Mouse (Mus musculus) lung, adult 2 months (tissue): ENCODE data around the gene Ebf4. TPM values are rescaled to one million over a fixed set of nuclear protein-coding genes. Genes with fewer than 3 reads are reported as not detected.

Experiments used
- DNase-seq: peaks from one replicate; pipeline ENCODE4 v3.0.0; 2022
- H3K4me1 ChIP-seq: fragments of 200-500 bp; 2 replicates; pipeline ENCODE4 v1.6.1; 2011; ENCODE audit warnings: low read length; ENCODE audit not compliant: control insufficient read depth, insufficient read depth
- H3K4me3 ChIP-seq: fragments of 200-500 bp; replicated peaks from 2 replicates; pipeline ENCODE3; 2011; ENCODE audit warnings: low read depth, mild to moderate bottlenecking, control low read depth, low read length; ENCODE audit errors: extremely low read depth
- CTCF ChIP-seq: fragments of 200-500 bp; IDR thresholded peaks from 2 replicates; pipeline ENCODE4 v1.5.1; 2011; ENCODE audit warnings: mild to moderate bottlenecking, low read length, control low read depth; ENCODE audit not compliant: insufficient read depth
- POLR2A ChIP-seq: fragments of 200-500 bp; IDR thresholded peaks from 2 replicates; pipeline ENCODE4 v1.6.1; 2011; ENCODE audit warnings: low read depth, mild to moderate bottlenecking, control low read depth, low read length, borderline replicate concordance; ENCODE audit errors: extremely low read depth
- WGBS: fragments of 180-500 bp; shearing (Covaris S2); methylation state at CpG from one replicate; pipeline ENCODE4 v1.1.7; 2018; 5-methylcytosine and 5-hydroxymethylcytosine counted together
- polyA plus RNA-seq: library from polyadenylated mRNA; depleted of rRNA; stranded (reverse); fragments of >200 nt; gene quantifications from 2 replicates; pipeline ENCODE4 v1.2.3, GENCODE M21; 2012

Ebf4 gene
- polyA plus RNA-seq, 1 experiment, result 3.8 TPM

DNA sequence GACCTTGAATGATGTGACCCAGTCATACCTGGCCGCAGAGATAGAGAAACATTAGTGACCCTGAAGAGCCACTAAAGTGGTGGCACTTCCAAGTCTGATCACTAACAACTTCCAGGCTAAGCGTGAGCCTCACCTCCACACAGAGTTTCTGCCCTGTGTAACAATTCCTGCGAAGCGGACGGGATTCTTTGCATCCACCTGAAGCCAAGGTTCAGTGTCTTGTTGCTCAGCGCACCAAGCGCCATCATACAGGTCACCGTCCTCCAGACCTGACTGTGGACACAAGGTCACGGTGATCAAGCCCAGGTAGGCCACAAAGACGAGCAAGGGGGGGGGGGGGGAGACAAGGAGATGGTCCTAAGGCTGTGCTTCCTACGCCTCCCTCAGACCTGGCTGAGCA, 100.7 kb downstream of the Ebf4 start:
- Histone ChIP-seq H3K4me3 (no peak overlapping the region), H3K4me1 (no peaks in the 10 kb centered on the region)
- no peak for TF ChIP-seq CTCF
- no peak for TF ChIP-seq POLR2A
- no peak for DNase-seq
- 94% methylated on average over 11 of the region's 11 CpGs for WGBS

DNA sequence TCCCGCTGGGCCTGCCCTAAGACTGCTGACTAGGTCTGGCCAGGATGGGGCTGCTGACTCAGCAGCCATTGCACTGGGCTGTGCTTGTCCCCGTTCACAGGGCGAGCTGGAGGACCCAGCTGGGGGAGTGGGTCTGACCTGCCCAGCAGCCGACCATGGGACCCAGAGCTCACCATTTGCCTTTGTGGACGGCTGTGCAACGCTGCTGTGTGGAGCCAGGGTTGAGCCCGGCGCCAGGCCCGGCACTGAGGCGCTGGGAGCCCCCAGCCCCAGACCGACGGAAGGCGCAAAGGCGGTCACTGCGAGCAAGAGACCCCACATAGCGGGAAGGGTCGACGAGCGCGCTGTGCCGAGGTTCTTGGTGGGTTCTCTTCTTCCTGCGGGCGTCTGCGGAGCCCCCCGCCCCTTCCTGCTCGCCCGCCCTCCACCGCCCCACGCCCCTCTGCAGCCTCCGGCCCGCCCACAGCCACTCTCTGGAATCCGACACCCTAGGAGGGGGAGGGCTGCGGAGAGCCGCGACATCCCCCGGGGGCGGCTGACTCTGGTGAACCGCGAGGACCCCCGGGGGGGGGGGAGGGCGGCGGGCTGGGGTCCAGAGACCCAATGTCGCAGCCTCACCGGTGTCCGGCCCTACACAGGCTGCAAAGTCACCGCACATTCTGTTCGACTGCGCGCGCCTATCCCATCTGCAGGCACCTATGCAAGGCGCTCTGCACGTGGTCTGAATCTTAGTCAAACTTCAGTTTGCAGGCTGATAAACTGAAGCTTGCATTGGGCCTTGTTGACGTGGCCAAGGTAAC, 102.4 kb downstream of the Ebf4 start, which contains the start of gene Cpxm1:
Gene Cpxm1, minus strand, starts transcription at position 389 of the 800 bp plus-strand sequence.
- TF ChIP-seq CTCF, result no peak
- no peak for TF ChIP-seq POLR2A
- no peaks in the 10 kb centered on the region for H3K4me1 ChIP-seq
- DNase-seq, result no peak
- 3% methylated on average over 49 of the region's 53 CpGs for WGBS
- H3K4me3 ChIP-seq, result peak within 1 kb of the TSS; percentile 29

DNA sequence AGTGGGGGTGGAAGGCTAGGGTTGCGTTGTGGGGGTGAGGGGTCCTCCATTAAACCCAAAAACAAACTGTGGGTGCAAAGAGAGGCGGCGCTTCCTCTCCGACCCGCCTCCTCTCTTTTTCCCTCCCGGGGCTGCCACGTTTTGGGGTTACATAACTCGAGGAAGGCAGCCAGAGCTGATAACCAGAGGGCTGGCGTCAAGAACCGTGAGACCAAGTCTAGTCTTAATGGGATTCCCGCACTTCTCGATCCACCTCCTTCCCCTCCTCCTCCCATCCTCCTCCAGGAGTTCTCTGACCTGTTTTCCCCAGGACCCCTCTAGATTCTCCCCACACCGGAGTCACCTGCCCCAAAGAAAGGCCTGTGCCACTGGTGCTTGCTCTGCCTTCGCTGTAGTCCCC, 103.1 kb downstream of the Ebf4 start:
- peak; percentile 21 for DNase-seq

DNA sequence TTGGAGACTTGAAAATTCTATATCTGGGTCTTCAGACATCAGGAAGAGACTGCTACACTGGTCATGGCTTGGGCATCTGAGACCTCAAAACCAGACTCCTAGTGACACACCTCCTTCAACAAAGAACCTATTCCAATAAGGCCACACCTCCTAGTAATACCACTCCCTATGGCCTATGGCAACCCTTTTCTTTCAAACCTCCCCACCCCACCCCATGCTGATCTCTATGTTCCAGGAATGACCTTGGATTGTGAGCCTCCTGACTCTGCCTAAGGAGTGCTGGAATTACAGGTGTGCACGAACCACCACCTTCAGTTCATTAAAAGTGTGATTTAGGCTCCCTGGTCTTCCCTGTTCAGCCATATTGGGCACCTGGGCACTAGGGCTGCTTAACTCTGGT, 105.1 kb downstream of the Ebf4 start:
- WGBS, result 94% methylated on average over 1 of the region's 1 CpGs
- TF ChIP-seq POLR2A, result no peak
- no peak for TF ChIP-seq CTCF
- no peak for DNase-seq
- no peaks in the 10 kb centered on the region for H3K4me1 ChIP-seq
- no peak overlapping the region for H3K4me3 ChIP-seq

More for the DNA sequence above, 103.1 kb downstream of the Ebf4 start:
- Histone ChIP-seq H3K4me3 (no peak overlapping the region), H3K4me1 (no peaks in the 10 kb centered on the region)
- WGBS, result 16% methylated on average over 14 of the region's 14 CpGs
- TF ChIP-seq CTCF, result no peak
- TF ChIP-seq POLR2A, result no peak

DNA sequence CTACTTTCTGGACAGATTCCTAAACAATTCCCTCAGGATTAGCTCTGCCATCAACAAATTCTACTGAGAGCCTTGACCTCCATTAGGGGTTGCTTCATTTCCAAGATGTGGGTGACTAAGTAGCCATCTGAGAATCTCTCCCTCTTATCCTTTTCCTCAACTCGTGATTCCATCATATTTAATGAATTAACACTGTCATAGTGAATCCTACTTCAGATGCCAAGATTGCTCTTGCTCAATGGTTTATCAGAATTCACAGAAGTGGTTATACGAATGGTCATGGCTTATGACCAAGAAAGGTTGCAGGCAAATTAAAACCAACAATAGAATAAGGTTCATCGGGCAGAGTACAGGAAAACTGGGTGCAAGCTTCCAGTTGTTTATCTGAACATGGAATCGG, 106.9 kb downstream of the Ebf4 start:
- no peak for TF ChIP-seq POLR2A
- no peak for TF ChIP-seq CTCF
- 63% methylated on average over 4 of the region's 4 CpGs for WGBS
- Histone ChIP-seq H3K4me3 (no peak overlapping the region), H3K4me1 (no peaks in the 10 kb centered on the region)
- DNase-seq, result no peak

DNA sequence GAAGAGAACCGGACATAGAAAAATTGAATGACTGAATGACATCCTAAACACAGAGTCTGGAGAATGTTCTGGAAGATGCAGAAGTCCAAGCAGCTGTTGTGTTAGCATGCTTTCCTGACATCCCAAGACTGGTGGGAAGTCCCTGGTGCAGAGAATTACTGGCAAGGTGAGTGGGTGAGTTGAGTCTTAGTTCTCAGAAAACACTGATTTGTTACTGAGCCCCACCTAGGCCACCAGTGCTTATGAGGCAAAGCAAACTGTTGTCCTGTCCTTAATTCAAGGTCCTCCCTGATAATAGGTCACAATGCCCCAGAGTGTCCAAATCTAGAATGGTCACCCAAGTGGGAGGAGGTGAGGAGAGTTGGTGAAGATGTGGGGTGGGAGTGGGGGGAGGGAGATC, 110.0 kb downstream of the Ebf4 start, which contains the start of the genes Gm28372 and 1700020A23Rik:
Gene Gm28372, plus strand, starts transcription at position 301 of the 400 bp plus-strand sequence.
Gene 1700020A23Rik, plus strand, starts transcription at position 321 of the 400 bp plus-strand sequence.
- TF ChIP-seq POLR2A, result no peak
- TF ChIP-seq CTCF, result no peak
- no peak within 1 kb of the TSS for H3K4me3 ChIP-seq
- H3K4me1 ChIP-seq, result no peaks in the 10 kb centered on the region
- 79% methylated on average over 1 of the region's 1 CpGs for WGBS
- no peak for DNase-seq

DNA sequence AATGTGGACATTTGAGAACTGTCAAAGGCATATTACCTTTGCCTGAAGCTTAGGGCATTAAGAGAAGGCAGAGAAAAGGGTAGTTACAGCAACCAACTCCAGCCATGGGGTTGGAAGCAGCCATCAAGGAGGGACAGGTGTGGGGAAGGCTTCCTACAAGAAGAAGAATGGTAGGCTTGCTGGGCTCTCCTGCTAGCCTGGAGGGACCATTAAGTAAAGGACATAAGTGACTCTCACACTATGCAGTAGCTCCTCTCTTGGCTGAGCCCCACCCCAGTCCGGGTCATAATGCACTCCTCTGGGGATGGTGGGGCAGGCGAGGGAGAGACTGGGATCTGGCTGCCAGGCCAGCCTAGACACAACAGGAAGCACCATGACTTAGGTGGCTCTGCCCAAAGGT, 111.2 kb downstream of the Ebf4 start, which contains the start of gene Tmem239:
Gene Tmem239, plus strand, starts transcription at position 301 of the 400 bp plus-strand sequence.
- WGBS, result 82% methylated on average over 2 of the region's 2 CpGs
- no peak for TF ChIP-seq CTCF
- no peak for TF ChIP-seq POLR2A

DNA sequence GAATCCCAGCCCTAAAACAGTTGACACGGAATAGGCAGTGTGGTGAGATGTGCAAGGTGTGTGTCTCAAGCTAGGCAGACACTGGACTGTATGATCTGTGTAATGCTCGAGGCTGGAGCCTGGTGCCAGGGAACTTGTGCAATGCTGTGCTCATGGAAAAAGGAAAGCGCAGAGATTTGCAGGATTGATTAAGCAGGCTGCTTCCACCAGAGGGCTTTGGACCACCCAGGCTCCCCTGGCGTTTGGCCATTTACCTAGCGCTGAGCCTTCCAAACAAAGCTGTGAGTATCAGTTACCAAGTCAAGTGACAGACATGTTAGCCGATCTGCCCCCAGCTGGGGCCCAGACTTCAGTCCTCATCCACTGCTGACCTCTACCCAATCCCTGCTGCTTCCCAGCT, 113.2 kb downstream of the Ebf4 start:
- 29% methylated on average over 6 of the region's 6 CpGs for WGBS
- no peak overlapping the region for H3K4me3 ChIP-seq
- DNase-seq, result no peak
- TF ChIP-seq POLR2A, result no peak
- TF ChIP-seq CTCF, result no peak
- H3K4me1 ChIP-seq, result no peaks in the 10 kb centered on the region

More for the DNA sequence above, 111.2 kb downstream of the Ebf4 start, which contains the start of gene Tmem239:
- H3K4me3 ChIP-seq, result no peak within 1 kb of the TSS
- no peaks in the 10 kb centered on the region for H3K4me1 ChIP-seq
- no peak for DNase-seq

DNA sequence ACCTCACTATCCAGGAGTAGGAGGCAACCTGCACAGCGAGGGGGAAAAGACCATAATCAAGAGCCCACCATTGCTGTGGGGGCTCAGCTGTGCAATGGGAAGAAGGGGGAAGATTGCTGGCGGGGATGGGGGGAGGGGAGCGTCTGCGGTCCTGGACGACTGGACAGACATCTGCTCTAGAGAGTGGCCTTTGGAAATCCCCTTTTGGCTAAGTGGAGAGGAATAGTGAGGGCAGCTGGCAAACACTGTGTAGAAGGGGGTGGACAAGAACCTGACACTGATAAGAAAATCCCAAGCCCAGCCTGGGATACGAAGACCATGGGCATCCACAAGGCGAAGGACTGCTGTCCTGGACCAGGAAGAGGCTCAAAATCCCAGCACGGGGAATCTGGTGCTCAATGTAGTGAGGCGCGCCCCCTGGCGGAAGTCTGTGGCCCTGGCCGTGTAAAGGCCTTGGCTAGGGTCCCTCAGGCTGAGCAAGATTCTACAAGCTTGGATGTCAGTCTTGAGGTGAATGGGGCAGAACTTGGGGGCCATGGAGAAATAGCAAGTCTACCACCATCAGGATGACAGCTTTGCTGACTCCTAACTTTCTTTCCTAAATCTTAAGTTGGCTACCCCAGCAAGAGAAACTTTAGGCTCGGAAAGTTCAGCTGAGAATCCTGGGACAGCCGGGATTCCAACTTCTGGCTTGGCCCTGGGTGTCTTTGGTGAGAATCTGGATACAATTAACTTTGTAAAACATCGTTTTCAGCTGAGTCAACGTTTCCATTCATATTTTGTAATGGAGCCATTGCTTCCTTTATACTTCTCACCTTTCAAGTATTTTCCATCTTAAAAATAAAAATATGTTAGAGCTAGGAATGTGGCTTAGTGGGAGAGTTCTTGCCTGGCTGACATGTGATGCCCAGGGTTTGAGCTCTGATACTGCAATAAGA, 116.9 kb downstream of the Ebf4 start:
- peak; percentile 79 for DNase-seq
- 30% methylated on average over 16 of the region's 16 CpGs for WGBS
- H3K4me1 ChIP-seq, result no peaks in the 10 kb centered on the region
- TF ChIP-seq CTCF (peak; percentile 78), POLR2A (no peak)
- H3K4me3 ChIP-seq, result no peak overlapping the region
